Mouse (Mus musculus) hindbrain, postnatal 0 days (tissue): ENCODE results near the gene Slc2a8. TPM values are rescaled to one million over a fixed set of nuclear protein-coding genes. Genes with fewer than 3 reads are reported as not detected.

ENCODE experiments used
- ATAC-seq: fragments of 200-750 bp; cut with Nextera tagmentation; 2 replicates; pipeline ENCODE4 v1.8.0; 2017; ENCODE audit warnings: mild to moderate bottlenecking, moderate TSS enrichment, moderate library complexity
- DNase-seq: peaks from one replicate; pipeline ENCODE4 v3.0.0-alpha.2; 2015; ENCODE audit warnings: low spot score
- H3K27ac ChIP-seq: fragments of 300-500 bp; sonication (generic); 2 replicates; pipeline ENCODE4 v1.5.1; 2014; ENCODE audit warnings: mild to moderate bottlenecking
- H3K27me3 ChIP-seq: fragments of 300-500 bp; sonication (generic); 2 replicates; pipeline ENCODE4 v1.6.1; 2014; ENCODE audit warnings: low read length, mixed read lengths; ENCODE audit not compliant: insufficient read depth
- H3K36me3 ChIP-seq: fragments of 300-500 bp; sonication (generic); 2 replicates; pipeline ENCODE4 v1.6.1; 2014; ENCODE audit warnings: low read length, mixed read lengths; ENCODE audit not compliant: insufficient read depth
- H3K4me1 ChIP-seq: fragments of 300-500 bp; sonication (generic); 2 replicates; pipeline ENCODE4 v1.6.1; 2014; ENCODE audit warnings: antibody characterized with exemption, low read length, mixed read lengths; ENCODE audit not compliant: insufficient read depth
- H3K4me2 ChIP-seq: fragments of 300-500 bp; sonication (generic); 2 replicates; pipeline ENCODE4 v1.6.1; 2014; ENCODE audit warnings: low read depth, mild to moderate bottlenecking, low read length, moderate library complexity, mixed read lengths
- H3K4me3 ChIP-seq: fragments of 300-500 bp; sonication (generic); 2 replicates; pipeline ENCODE4 v1.5.1; 2014; ENCODE audit warnings: low read length
- H3K9ac ChIP-seq: fragments of 300-500 bp; sonication (generic); replicated peaks from 2 replicates; pipeline ENCODE4 v1.6.1; 2014; ENCODE audit warnings: mild to moderate bottlenecking, low read length, moderate library complexity, mixed read lengths
- H3K9me3 ChIP-seq: fragments of 300-500 bp; sonication (generic); 2 replicates; pipeline ENCODE4 v1.6.1; 2016; ENCODE audit warnings: low read length, mixed read lengths
- CTCF ChIP-seq: IDR thresholded peaks from 2 replicates; pipeline ENCODE4 v1.5.1; 2016; ENCODE audit warnings: antibody characterized with exemption, control low read depth, low read depth
- WGBS: fragments of 180-500 bp; shearing (Covaris S2); extraction: QIAGEN DNeasy Blood & Tissue Kit; methylation state at CpG from one replicate; pipeline ENCODE4 v1.1.7; 2014; 5-methylcytosine and 5-hydroxymethylcytosine counted together
- polyA plus RNA-seq: library from polyadenylated mRNA; unstranded; fragments of >200 nt; fragmentation: Nextera tagmentation; extraction: Ambion mirVana; gene quantifications from 2 replicates; pipeline ENCODE4 v1.2.1, GENCODE M21; 2015
- total RNA-seq: library from RNA; depleted of rRNA; stranded (reverse); fragments of >200 nt; gene quantifications from 2 replicates; pipeline ENCODE4 v1.2.3, GENCODE M21; 2014; rRNA removed

Gene Slc2a8
- total RNA-seq (38.2 and 41.2 TPM in 2 replicates), polyA plus RNA-seq (32.6 and 33.4 TPM in 2 replicates)

DNA sequence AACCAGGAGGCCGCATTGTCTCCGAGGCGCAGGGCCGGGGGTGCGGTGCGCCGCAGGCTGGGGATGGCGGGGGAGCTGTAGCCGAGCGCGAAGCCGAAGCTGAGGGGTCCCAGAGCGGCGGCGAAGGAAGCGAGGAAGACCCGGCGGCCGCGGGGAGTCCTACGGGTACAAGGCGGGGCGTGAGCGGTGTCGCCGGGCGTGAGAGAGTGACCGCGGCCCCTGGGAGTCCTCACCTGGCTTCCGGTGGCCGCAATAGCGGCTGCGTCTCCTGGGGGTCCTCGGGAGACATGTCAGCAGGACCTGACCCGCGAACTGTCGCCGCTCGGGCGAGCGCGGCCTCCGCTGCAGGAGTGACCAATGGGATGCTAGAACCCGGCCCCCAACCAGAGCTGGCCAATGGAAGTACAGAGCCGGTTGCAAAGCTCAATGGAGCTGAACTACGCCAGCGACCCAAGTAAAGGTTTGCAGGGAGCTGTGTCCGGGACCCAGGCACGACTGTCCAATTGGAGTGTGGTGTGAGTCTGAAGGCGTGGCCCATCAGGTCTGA is at the start of gene Slc2a8:
Gene Slc2a8 (minus strand): TSS at position 359 of the 547 bp plus-strand sequence.
- DNase-seq (peak; percentile 96), ATAC-seq (peak; percentile 98)
- Histone ChIP-seq H3K4me2 (peak within 1 kb of the TSS; percentile 100), H3K36me3 (no peaks in the 10 kb centered on the region), H3K9ac (peak within 1 kb of the TSS; percentile 92), H3K9me3 (no peaks in the 10 kb centered on the region), H3K4me3 (peak within 1 kb of the TSS; percentile 89), H3K27ac (peak within 1 kb of the TSS; percentile 70; the same call in 1 of the 2 replicates), H3K4me1 (peaks cover 12% of the 10 kb centered on the region), H3K27me3 (no peaks in the 10 kb centered on the region)
- WGBS: under 1% methylated on average over 50 of the region's 50 CpGs
- TF ChIP-seq CTCF: no peak

DNA sequence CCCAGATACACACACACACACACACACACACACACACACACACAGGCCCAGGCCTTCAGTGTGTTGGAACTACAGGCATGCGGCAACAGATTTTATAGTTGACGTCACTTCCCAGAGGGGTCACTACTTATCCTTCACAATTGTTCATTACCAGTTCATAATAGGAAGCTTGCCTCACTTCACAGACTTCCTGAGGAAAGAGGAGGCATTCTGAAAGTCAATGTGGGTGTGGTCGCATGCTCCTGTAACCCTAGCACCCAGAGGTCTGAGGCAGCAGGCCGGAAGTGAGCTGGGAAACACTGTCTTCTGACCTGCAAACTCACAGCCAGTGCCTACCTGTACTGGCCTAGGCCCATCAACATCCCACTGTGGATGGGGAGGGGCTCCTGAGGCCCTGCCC is 43.2 kb upstream of the Slc2a8 start:
- no peaks in the 10 kb centered on the region for H3K27me3 ChIP-seq
- DNase-seq (no peak), ATAC-seq (peak; percentile 13; the same call in 1 of the 2 replicates)
- H3K4me3 ChIP-seq: no peak overlapping the region
- H3K27ac ChIP-seq: no peak overlapping the region
- 77% methylated on average over 4 of the region's 4 CpGs for WGBS
- no peak overlapping the region for H3K9ac ChIP-seq
- no peaks in the 10 kb centered on the region for H3K9me3 ChIP-seq
- 0 out of 2 replicates have a peak, but pooled peaks cover 5% of the 10 kb centered on the region for H3K36me3 ChIP-seq
- no peak for TF ChIP-seq CTCF
- H3K4me1 ChIP-seq: no peaks in the 10 kb centered on the region
- no peak overlapping the region for H3K4me2 ChIP-seq

DNA sequence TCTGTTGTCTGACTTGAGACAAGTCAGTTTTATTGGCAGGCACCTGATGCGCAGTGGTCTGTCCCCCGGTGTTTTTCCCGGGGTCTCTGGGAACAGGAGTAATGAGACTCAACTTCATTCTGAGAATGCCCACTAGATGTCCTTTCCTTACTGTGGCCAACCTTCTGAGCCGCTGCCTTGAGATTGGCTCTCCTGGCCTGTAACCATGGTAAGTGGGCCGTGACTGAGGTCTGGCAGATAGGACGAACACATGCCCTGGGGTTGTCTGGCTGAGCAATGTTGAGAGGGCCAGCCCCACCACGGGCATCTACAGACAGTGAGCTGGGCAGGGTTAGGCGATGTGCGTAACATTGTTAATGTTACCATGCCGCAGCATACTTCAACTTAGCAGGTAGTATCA is 42.7 kb upstream of the Slc2a8 start:
- peak; percentile 64 for TF ChIP-seq CTCF
- H3K4me1 ChIP-seq: no peaks in the 10 kb centered on the region
- no peak overlapping the region for H3K4me3 ChIP-seq
- H3K9me3 ChIP-seq: no peaks in the 10 kb centered on the region
- H3K4me2 ChIP-seq: no peak overlapping the region
- no peak overlapping the region for H3K27ac ChIP-seq
- no peaks in the 10 kb centered on the region for H3K27me3 ChIP-seq
- peak; percentile 73 for DNase-seq
- H3K9ac ChIP-seq: no peak overlapping the region
- peak; percentile 82 for ATAC-seq
- H3K36me3 ChIP-seq: 0 out of 2 replicates have a peak, but pooled peaks cover 5% of the 10 kb centered on the region
- WGBS: 52% methylated on average over 10 of the region's 10 CpGs

DNA sequence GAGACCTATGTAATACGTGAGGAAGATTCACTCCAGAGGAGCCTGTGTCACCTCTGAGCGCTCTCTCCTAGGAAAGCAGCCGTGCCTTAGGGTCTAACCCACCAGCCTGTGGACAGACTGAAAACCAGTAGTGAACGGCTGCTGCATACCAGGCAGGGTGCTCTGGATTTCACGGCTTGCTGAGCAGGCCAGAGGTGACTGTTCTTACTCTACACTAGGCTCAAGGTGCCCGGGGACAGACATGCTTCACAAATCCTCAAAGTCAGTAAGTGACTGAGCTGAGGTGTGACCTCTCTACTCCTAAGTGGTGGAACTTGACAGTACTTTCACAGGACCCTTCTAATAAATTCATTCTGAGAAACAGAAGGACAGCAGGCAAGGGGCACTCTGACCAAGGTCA is 41.0 kb upstream of the Slc2a8 start:
- Histone ChIP-seq H3K9me3 (no peaks in the 10 kb centered on the region), H3K9ac (no peak overlapping the region), H3K4me1 (no peaks in the 10 kb centered on the region), H3K4me3 (no peak overlapping the region), H3K4me2 (no peak overlapping the region), H3K27me3 (no peaks in the 10 kb centered on the region), H3K36me3 (0 out of 2 replicates have a peak, but pooled peaks cover 2% of the 10 kb centered on the region), H3K27ac (no peak overlapping the region)
- DNase-seq (no peak), ATAC-seq (no peak)
- 76% methylated on average over 6 of the region's 6 CpGs for WGBS
- no peak for TF ChIP-seq CTCF

DNA sequence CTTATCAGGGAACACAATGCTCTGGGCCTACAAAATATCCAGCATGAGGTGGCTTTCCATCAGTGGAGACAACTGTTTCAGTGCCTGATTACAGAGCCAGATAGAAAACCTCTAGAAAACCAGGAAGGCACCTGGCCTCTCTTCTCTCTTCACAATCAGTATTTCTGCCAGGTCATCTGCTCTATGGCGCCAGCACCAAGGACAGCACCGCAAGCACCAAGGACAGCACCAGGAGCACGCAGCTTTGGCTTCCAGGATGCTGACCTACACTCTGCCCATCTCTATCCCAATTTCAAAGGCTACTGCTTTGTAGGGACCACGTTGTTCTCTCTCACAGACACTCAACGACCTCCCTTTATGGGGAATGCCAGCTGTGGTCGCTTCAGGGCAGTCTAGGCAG is 36.1 kb upstream of the Slc2a8 start:
- TF ChIP-seq CTCF: no peak
- Histone ChIP-seq H3K9me3 (no peaks in the 10 kb centered on the region), H3K27ac (no peak overlapping the region), H3K9ac (no peak overlapping the region), H3K27me3 (no peaks in the 10 kb centered on the region), H3K4me2 (no peak overlapping the region), H3K4me3 (no peak overlapping the region), H3K4me1 (no peaks in the 10 kb centered on the region), H3K36me3 (no peaks in the 10 kb centered on the region; the same call in 1 of the 2 replicates)
- DNase-seq: no peak
- no peak for ATAC-seq
- 16% methylated on average over 6 of the region's 6 CpGs for WGBS

DNA sequence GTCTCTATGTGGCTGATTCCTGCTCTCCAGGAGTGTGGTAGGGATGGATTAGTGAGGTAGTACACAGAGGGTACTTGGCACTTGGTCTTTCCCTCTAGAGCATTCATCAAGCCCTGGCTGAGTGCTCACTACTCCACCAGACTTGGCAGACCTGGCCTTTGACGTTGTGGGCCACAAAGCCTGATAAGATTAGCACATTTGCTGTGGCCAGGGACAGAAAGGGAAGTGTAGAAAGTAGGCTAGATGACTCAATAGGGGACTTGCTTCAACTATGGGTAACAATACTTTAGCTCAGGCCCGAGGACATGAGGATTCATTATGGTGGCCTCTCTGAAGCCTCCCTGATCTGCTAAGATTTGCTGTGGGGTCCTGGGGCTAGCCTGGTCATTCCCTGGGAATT is 35.3 kb upstream of the Slc2a8 start:
- H3K9ac ChIP-seq: no peak overlapping the region
- 75% methylated on average over 2 of the region's 2 CpGs for WGBS
- H3K4me3 ChIP-seq: no peak overlapping the region
- no peak for TF ChIP-seq CTCF
- H3K27me3 ChIP-seq: no peaks in the 10 kb centered on the region
- H3K9me3 ChIP-seq: no peaks in the 10 kb centered on the region
- H3K36me3 ChIP-seq: no peaks in the 10 kb centered on the region; the same call in 1 of the 2 replicates
- no peak overlapping the region for H3K4me2 ChIP-seq
- H3K4me1 ChIP-seq: no peaks in the 10 kb centered on the region
- no peak for DNase-seq
- H3K27ac ChIP-seq: no peak overlapping the region
- ATAC-seq: no peak

DNA sequence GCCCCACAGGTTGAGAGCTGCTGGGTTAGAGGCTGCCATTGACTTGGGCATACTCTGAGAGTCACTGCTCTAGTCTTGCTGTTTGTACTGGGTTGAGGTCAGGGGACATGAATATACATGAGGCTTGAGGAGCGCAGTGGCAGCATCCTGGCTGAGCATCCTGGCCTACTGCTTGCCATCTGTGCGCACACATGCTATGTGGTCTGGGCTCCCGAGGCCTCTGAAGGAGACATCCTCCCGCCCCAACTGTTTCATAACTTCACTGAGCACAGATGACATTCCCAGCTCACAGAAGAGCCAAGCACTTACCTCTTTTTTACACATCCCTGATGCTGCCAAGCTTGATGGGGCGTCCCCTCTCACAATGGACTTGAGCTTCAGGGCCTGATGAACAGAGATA is 33.0 kb upstream of the Slc2a8 start:
- Histone ChIP-seq H3K4me3 (no peak overlapping the region), H3K9me3 (no peaks in the 10 kb centered on the region), H3K9ac (no peak overlapping the region), H3K4me1 (no peaks in the 10 kb centered on the region), H3K27ac (no peak overlapping the region), H3K4me2 (no peak overlapping the region), H3K36me3 (no peaks in the 10 kb centered on the region; the same call in 1 of the 2 replicates), H3K27me3 (no peaks in the 10 kb centered on the region)
- TF ChIP-seq CTCF: no peak
- 47% methylated on average over 5 of the region's 5 CpGs for WGBS
- DNase-seq: peak; percentile 72
- peak; percentile 54 for ATAC-seq
